Mouse (Mus musculus) spleen, adult 2 months (tissue): ENCODE data around the gene Swsap1. TPM values are rescaled to one million over a fixed set of nuclear protein-coding genes. Genes with fewer than 3 reads are reported as not detected.

Experiments used
- DNase-seq, 2 experiments: peaks; one replicate each; pipeline versions ENCODE4 v3.0.0 to v3.0.0-alpha.2; 2012 to 2021; ENCODE audit warnings: low spot score in 2 of 2, low read depth in 1 of 2
- H3K27ac ChIP-seq: fragments of 200-500 bp; 2 replicates; pipeline ENCODE4 v1.5.1; 2012; ENCODE audit warnings: low read length, inconsistent platforms; ENCODE audit not compliant: insufficient read depth
- H3K27me3 ChIP-seq: fragments of 200-500 bp; 2 replicates; pipeline ENCODE4 v1.6.1; 2012; ENCODE audit warnings: mild to moderate bottlenecking, moderate library complexity, low read length, inconsistent platforms; ENCODE audit not compliant: control insufficient read depth, insufficient read depth
- H3K36me3 ChIP-seq: fragments of 200-500 bp; 2 replicates; pipeline ENCODE4 v1.6.1; 2012; ENCODE audit warnings: mild to moderate bottlenecking, low read length, inconsistent platforms; ENCODE audit not compliant: control insufficient read depth, insufficient read depth
- H3K4me1 ChIP-seq: fragments of 200-500 bp; 2 replicates; pipeline ENCODE4 v1.6.1; 2011; ENCODE audit warnings: inconsistent platforms; ENCODE audit not compliant: control insufficient read depth, insufficient read depth, insufficient read length
- H3K4me3 ChIP-seq: fragments of 200-500 bp; 2 replicates; pipeline ENCODE4 v1.5.1; 2011; ENCODE audit warnings: mild to moderate bottlenecking, inconsistent platforms; ENCODE audit not compliant: insufficient read depth, insufficient read length; ENCODE audit errors: extremely low read depth
- CTCF ChIP-seq: fragments of 200-500 bp; IDR thresholded peaks from 2 replicates; pipeline ENCODE4 v1.5.1; 2011; ENCODE audit warnings: mild to moderate bottlenecking, inconsistent platforms; ENCODE audit not compliant: insufficient read depth, insufficient read length, insufficient replicate concordance; ENCODE audit errors: extremely low read depth
- POLR2A ChIP-seq: fragments of 200-500 bp; IDR thresholded peaks from 2 replicates; pipeline ENCODE4 v1.6.1; 2011; ENCODE audit warnings: low read depth, low read length, inconsistent platforms
- WGBS: fragments of 180-500 bp; shearing (Covaris S2); methylation state at CpG from one replicate; pipeline ENCODE4 v1.1.7; 2018; 5-methylcytosine and 5-hydroxymethylcytosine counted together
- polyA plus RNA-seq: library from polyadenylated mRNA; depleted of rRNA; stranded (reverse); fragments of >200 nt; gene quantifications from 2 replicates; pipeline ENCODE4 v1.2.3, GENCODE M21; 2012; rRNA removed

Gene Swsap1
- polyA plus RNA-seq, 1 experiment, result 6.5 TPM

DNA sequence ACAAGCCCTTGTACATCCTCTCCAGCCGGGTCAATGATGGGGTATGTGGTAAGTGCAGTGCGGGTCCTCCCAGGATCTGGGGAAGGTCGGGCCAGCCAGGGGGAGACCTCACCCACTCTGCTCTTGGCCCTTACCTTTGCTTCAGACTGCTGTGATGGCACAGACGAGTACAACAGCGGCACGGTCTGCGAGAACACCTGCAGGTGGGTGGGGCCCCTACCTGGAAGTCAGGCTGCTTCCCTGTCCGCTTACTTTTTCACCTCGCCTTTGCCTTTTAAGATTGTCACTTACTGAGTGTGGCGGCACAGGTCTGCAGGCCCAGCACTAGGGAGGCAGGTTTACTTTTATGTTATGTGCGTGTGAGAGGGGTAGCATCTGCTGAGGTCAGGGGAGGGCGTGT, 49.0 kb downstream of the Swsap1 start:
- Histone ChIP-seq H3K27me3 (no peaks in the 10 kb centered on the region), H3K4me3 (no peak overlapping the region), H3K36me3 (peaks cover 18% of the 10 kb centered on the region), H3K27ac (no peak overlapping the region), H3K4me1 (peaks cover 6% of the 10 kb centered on the region; the same call in 1 of the 2 replicates)
- TF ChIP-seq CTCF (no peak), POLR2A (no peak)
- DNase-seq, result no peak
- 96% methylated on average over 12 of the region's 12 CpGs for WGBS

Other genes starting within 250 kb of the Swsap1 start
- gene Ldlr, start 232.3 kb upstream of the Swsap1 start, polyA plus RNA-seq, result 19.4 and 23.6 TPM in 2 replicates
- gene Spc24, start 195.5 kb upstream of the Swsap1 start, polyA plus RNA-seq, result 9.0 and 11.6 TPM in 2 replicates
- 15.4 and 19.8 TPM in 2 replicates for gene Kank2, start 157.0 kb upstream of the Swsap1 start, polyA plus RNA-seq
- 0.60 and 1.3 TPM in 2 replicates for gene Angptl8, start 120.2 kb upstream of the Swsap1 start, polyA plus RNA-seq
- gene Dock6, start 103.1 kb upstream of the Swsap1 start, polyA plus RNA-seq, result 43.3 and 47.6 TPM in 2 replicates
- 21.1 and 29.6 TPM in 2 replicates for gene Rab3d, start 37.6 kb upstream of the Swsap1 start, polyA plus RNA-seq
- 0.75 and 0.95 TPM in 2 replicates for gene Ccdc159, start 28.3 kb upstream of the Swsap1 start, polyA plus RNA-seq
- gene Tmem205, start 28.2 kb upstream of the Swsap1 start, polyA plus RNA-seq, result 19.4 and 24.1 TPM in 2 replicates
- gene Plppr2, start 18.7 kb upstream of the Swsap1 start, polyA plus RNA-seq, result 2.6 and 3.9 TPM in 2 replicates
- 49.5 and 59.5 TPM in 2 replicates for gene Epor, start 7.8 kb downstream of the Swsap1 start, polyA plus RNA-seq
- 7.4 and 8.0 TPM in 2 replicates for gene Rgl3, start 33.7 kb downstream of the Swsap1 start, polyA plus RNA-seq
- gene Ccdc151, start 46.9 kb downstream of the Swsap1 start, polyA plus RNA-seq, result 0.12 TPM in 1 of 2 replicates, not detected in the other
- 47.4 and 48.7 TPM in 2 replicates for gene Prkcsh, start 47.1 kb downstream of the Swsap1 start, polyA plus RNA-seq
- not detected in 2 replicates for gene Elavl3, start 96.3 kb downstream of the Swsap1 start, polyA plus RNA-seq
- gene Gm49318, start 115.5 kb downstream of the Swsap1 start, polyA plus RNA-seq, result not detected in 2 replicates
- 21.6 and 28.1 TPM in 2 replicates for gene Zfp653, start 115.6 kb downstream of the Swsap1 start, polyA plus RNA-seq
- gene Ecsit, start 129.7 kb downstream of the Swsap1 start, polyA plus RNA-seq, result 21.8 and 30.1 TPM in 2 replicates
- 7.2 and 8.0 TPM in 2 replicates for gene Cnn1, start 143.5 kb downstream of the Swsap1 start, polyA plus RNA-seq
- 70.2 and 89.3 TPM in 2 replicates for gene Elof1, start 161.4 kb downstream of the Swsap1 start, polyA plus RNA-seq
- 309 and 340 TPM in 2 replicates for gene Acp5, start 180.0 kb downstream of the Swsap1 start, polyA plus RNA-seq
- gene Pigyl, start 201.1 kb downstream of the Swsap1 start, polyA plus RNA-seq, result 23.6 and 38.6 TPM in 2 replicates
- gene Zfp872, start 232.3 kb downstream of the Swsap1 start, polyA plus RNA-seq, result not detected in 2 replicates